In the genomic region with DNA sequence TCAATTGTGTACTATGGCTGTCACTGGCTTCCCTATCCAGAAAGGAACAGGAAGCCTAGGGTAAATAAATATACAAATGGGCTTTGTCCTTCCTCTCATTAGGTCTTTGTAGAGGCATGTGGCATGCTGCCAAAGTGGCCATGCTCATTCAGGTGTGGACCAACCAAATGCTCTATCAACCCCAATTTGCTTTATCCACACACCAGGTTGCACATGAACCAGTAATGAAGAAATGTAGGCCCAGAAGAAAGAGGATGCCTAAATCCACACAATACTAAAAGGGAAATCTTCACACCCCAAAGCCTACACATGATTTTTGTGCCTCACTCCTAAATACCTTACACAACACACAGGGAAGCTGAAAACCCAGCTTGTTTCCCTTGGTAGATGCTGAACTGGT, we compare ENCODE assay signal across 11 mouse cellular contexts. TPM values are rescaled to one million over a fixed set of nuclear protein-coding genes. Genes with fewer than 3 reads are reported as not detected.
A peak's percentile ranks its signal among the peaks of the same experiment; 100 is the strongest.
DNase-seq lines count a peak whose midpoint lies in the region; ATAC-seq lines count a peak whose summit lies in the region.
"Had no signal": no experiment of that assay in that cellular context is flagged by ENCODE, and none has a peak within 500 bp of the region (broad histone marks: within the 10 kb centered on the region; RNA-seq: fewer than 3 reads in every experiment).

No protein-coding gene starts in this region.

- intact Hi-C loops in left cerebral cortex, postnatal 4 days (cut with DNase I): no loop called here
- intact Hi-C loops in left cerebral cortex, postnatal 25 days (cut with DNase I): no loop called here

- H3K4me1 ChIP-seq in kidney, embryonic 16.5 days (ENCODE audit: insufficient read depth, low read length): no peaks in the 10 kb centered on the region

- no peaks in the 10 kb centered on the region for H3K9me3 ChIP-seq in kidney, embryonic 16.5 days (ENCODE audit: low read length)
- H3K9me3 ChIP-seq: heart, embryonic 12.5 days; hindbrain, embryonic 15.5 days; limb, embryonic 13.5 days had no signal

- DNase-seq in left cerebral cortex, postnatal 4 days: peak; percentile 70
- DNase-seq in left cerebral cortex, postnatal 25 days (ENCODE audit: low spot score in 2 of 2): no peak
- peak; percentile 58 for DNase-seq in cerebellum, adult 8-10 months
- DNase-seq in spleen, postnatal 36 days (ENCODE audit: low spot score in 2 of 2): no peak
- DNase-seq in adrenal gland, postnatal 4 days (ENCODE audit: low spot score in 2 of 2): no peak
- DNase-seq: adrenal gland, postnatal 10 days had no signal

- no peak overlapping the region for H3K4me3 ChIP-seq in kidney, embryonic 16.5 days (ENCODE audit: low read length)
- H3K4me3 ChIP-seq: heart, embryonic 12.5 days; hindbrain, embryonic 15.5 days; limb, embryonic 13.5 days had no signal

- H3K36me3 ChIP-seq in kidney, embryonic 16.5 days (ENCODE audit: insufficient read depth, low read length): peaks cover 68% of the 10 kb centered on the region

- H3K9ac ChIP-seq in kidney, embryonic 16.5 days (replicated peaks; ENCODE audit: low read length): no peak overlapping the region
- H3K9ac ChIP-seq: heart, embryonic 12.5 days; hindbrain, embryonic 15.5 days; limb, embryonic 13.5 days had no signal

- no peak overlapping the region for H3K4me2 ChIP-seq in kidney, embryonic 16.5 days (replicated peaks; ENCODE audit: low read depth, low read length)
- H3K4me2 ChIP-seq: heart, embryonic 12.5 days; hindbrain, embryonic 15.5 days; limb, embryonic 13.5 days had no signal

- H3K27me3 ChIP-seq in kidney, embryonic 16.5 days (ENCODE audit: insufficient read depth, low read length): no peaks in the 10 kb centered on the region
- H3K27me3 ChIP-seq: heart, embryonic 12.5 days; hindbrain, embryonic 15.5 days; limb, embryonic 13.5 days had no signal

- H3K27ac ChIP-seq in kidney, embryonic 16.5 days (ENCODE audit: low read length): 0 out of 2 replicates have a peak overlapping the region, but pooled peaks have one; percentile 12
- H3K27ac ChIP-seq: hindbrain, embryonic 15.5 days; limb, embryonic 13.5 days had no signal

- peak; percentile 70 for ATAC-seq in cerebellum, adult (ENCODE audit: insufficient number of reproducible peaks, low FRiP score, low TSS enrichment)
- no peak; the same call in 1 of the 2 replicates for ATAC-seq in kidney, embryonic 16.5 days (ENCODE audit: low FRiP score, low TSS enrichment)

RNA-seq across cellular contexts. Expression of a gene that starts 8.2 kb away (rescaled TPM):
- total RNA-seq in left cerebral cortex, postnatal 4 days (2021): 10 to 100 TPM; 85.2 to 91.1 TPM
- total RNA-seq in left cerebral cortex, postnatal 25 days (2021): 10 to 100 TPM; 34.3 to 39.3 TPM
- polyA plus RNA-seq in kidney, embryonic 16.5 days (2015; fragmentation: Nextera tagmentation; extraction: Ambion mirVana): 14.9 and 16.7 TPM in 2 replicates
- total RNA-seq in adrenal gland, postnatal 4 days (2021): 10 to 100 TPM; 35.3 to 36.0 TPM

RNA-seq across cellular contexts. Expression of a gene that starts 22.6 kb away (rescaled TPM):
- total RNA-seq in left cerebral cortex, postnatal 4 days (2021): 10 to 100 TPM; 43.5 to 43.8 TPM
- 10 to 100 TPM; 33.0 to 33.1 TPM for total RNA-seq in left cerebral cortex, postnatal 25 days (2021)
- 66.3 TPM in 2 replicates for polyA plus RNA-seq in kidney, embryonic 16.5 days (2015; fragmentation: Nextera tagmentation; extraction: Ambion mirVana)
- 10 to 100 TPM; 27.1 to 30.0 TPM for total RNA-seq in adrenal gland, postnatal 4 days (2021)

Comparison
In these comparisons a context has a peak if more than half of its experiments do, and no peak if none do; other contexts are left out.
1. DNase-seq: peak in left cerebral cortex, postnatal 4 days (single experiment) and cerebellum, adult 8-10 months (single experiment); none in left cerebral cortex, postnatal 25 days (0 of 2), spleen, postnatal 36 days (0 of 2) and adrenal gland, postnatal 4 days (0 of 2).